Mouse (Mus musculus) midbrain, embryonic 14.5 days (tissue): ENCODE measurements around the gene Maml3. TPM values are rescaled to one million over a fixed set of nuclear protein-coding genes. Genes with fewer than 3 reads are reported as not detected.
A peak's percentile ranks its signal among the peaks of the same experiment; 100 is the strongest.

ENCODE experiments used
- ATAC-seq: fragments of 200-750 bp; cut with Nextera tagmentation; 2 replicates; pipeline ENCODE4 v1.8.0; 2017; ENCODE audit warnings: moderate number of reproducible peaks, moderate library complexity; ENCODE audit not compliant: low FRiP score, low TSS enrichment
- DNase-seq: peaks from one replicate; pipeline ENCODE4 v3.0.0-alpha.2; 2015
- H3K27ac ChIP-seq: fragments of 300-500 bp; sonication (generic); replicated peaks from 2 replicates; pipeline ENCODE4 v1.5.1; 2014; ENCODE audit warnings: mild to moderate bottlenecking, low read depth, low read length, moderate library complexity
- H3K27me3 ChIP-seq: fragments of 300-500 bp; sonication (generic); 2 replicates; pipeline ENCODE4 v1.6.1; 2014; ENCODE audit warnings: low read length, control low read depth, mixed read lengths; ENCODE audit not compliant: control insufficient read depth, insufficient read depth
- H3K36me3 ChIP-seq: fragments of 300-500 bp; sonication (generic); 2 replicates; pipeline ENCODE4 v1.6.1; 2014; ENCODE audit warnings: low read length, control low read depth; ENCODE audit not compliant: control insufficient read depth, insufficient read depth
- H3K4me1 ChIP-seq: fragments of 300-500 bp; sonication (generic); 2 replicates; pipeline ENCODE4 v1.6.1; 2014; ENCODE audit warnings: mild to moderate bottlenecking, antibody characterized with exemption, low read length, control low read depth; ENCODE audit not compliant: control insufficient read depth, insufficient read depth
- H3K4me2 ChIP-seq: fragments of 300-500 bp; sonication (generic); 2 replicates; pipeline ENCODE4 v1.6.1; 2014; ENCODE audit warnings: mild to moderate bottlenecking, low read length, moderate library complexity
- H3K4me3 ChIP-seq: fragments of 300-500 bp; sonication (generic); replicated peaks from 2 replicates; pipeline ENCODE4 v1.5.1; 2014; ENCODE audit warnings: low read depth, low read length
- H3K9ac ChIP-seq: fragments of 300-500 bp; sonication (generic); replicated peaks from 2 replicates; pipeline ENCODE4 v1.6.1; 2014; ENCODE audit warnings: mild to moderate bottlenecking, low read length, moderate library complexity
- H3K9me3 ChIP-seq: fragments of 300-500 bp; sonication (generic); 2 replicates; pipeline ENCODE4 v1.6.1; 2016; ENCODE audit warnings: low read length, control low read depth, mixed read lengths; ENCODE audit not compliant: control insufficient read depth
- whole genome bisulfite sequencing: fragments of 180-500 bp; shearing (Covaris S2); extraction: QIAGEN DNeasy Blood & Tissue Kit; methylation state at CpG from one replicate; pipeline ENCODE4 v1.1.7; 2014; 5-methylcytosine and 5-hydroxymethylcytosine counted together
- polyA plus RNA-seq: library from polyadenylated mRNA; unstranded; fragments of >200 nt; fragmentation: Nextera tagmentation; extraction: Ambion mirVana; gene quantifications from 2 replicates; pipeline ENCODE4 v1.2.1, GENCODE M21; 2014

Gene Maml3
- polyA plus RNA-seq, 1 experiment from 2014 or later = 10.3 TPM

DNA sequence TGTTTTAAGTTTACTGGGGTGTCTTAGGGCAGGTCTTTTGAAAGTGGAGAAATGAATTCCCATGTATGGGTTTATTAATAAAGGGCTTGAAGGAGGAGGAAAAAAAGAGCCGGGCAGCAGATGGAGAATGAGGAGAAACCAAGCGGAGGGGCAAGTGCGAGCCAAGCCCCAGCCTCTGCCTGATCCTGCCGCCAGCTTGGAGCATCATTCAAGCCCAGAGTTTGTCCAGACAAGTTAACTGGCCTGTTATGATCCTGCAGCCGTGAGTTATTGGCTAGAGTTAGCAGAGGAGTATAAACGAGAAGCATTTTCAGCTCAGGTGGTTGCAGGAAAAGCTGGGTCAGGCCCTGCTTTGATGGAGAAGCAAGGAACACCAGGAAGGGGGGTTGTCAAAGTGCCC is 418.6 kb downstream of the Maml3 start:
- ATAC-seq = no peak

DNA sequence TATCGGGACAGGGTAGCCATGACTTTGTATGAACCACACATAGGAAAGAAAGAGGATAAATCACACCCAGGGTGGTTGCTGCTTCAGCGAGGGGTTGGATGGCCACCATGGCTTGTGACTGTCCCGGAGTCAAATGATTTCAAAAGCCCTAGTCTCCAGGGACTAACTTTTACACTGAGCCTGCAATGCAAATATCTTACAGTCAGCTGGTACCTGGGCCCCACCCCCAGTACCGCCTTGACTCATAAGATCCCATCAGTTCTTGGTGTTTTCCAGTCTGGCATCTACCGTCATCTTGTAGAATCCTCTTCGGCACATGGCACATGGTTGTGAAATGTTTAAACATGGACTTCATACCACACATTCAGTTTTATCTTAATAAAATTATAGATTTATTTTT is 419.3 kb downstream of the Maml3 start:
- H3K9ac ChIP-seq = no peak overlapping the region
- peaks cover 26% of the 10 kb centered on the region for H3K36me3 ChIP-seq
- no peaks in the 10 kb centered on the region for H3K27me3 ChIP-seq
- H3K4me2 ChIP-seq = no peak overlapping the region
- ATAC-seq (no peak), DNase-seq (no peak)
- H3K27ac ChIP-seq = no peak overlapping the region
- no peaks in the 10 kb centered on the region for H3K9me3 ChIP-seq
- 96% methylated on average over 6 of the region's 6 CpGs for WGBS
- no peak overlapping the region for H3K4me3 ChIP-seq
- no peaks in the 10 kb centered on the region for H3K4me1 ChIP-seq

More for the DNA sequence above, 418.6 kb downstream of the Maml3 start:
- Histone ChIP-seq H3K9me3 (no peaks in the 10 kb centered on the region), H3K36me3 (peaks cover 34% of the 10 kb centered on the region), H3K27me3 (no peaks in the 10 kb centered on the region), H3K4me1 (no peaks in the 10 kb centered on the region), H3K9ac (no peak overlapping the region), H3K4me3 (no peak overlapping the region), H3K27ac (no peak overlapping the region), H3K4me2 (no peak overlapping the region)
- no peak for DNase-seq
- WGBS = 91% methylated on average over 6 of the region's 6 CpGs

DNA sequence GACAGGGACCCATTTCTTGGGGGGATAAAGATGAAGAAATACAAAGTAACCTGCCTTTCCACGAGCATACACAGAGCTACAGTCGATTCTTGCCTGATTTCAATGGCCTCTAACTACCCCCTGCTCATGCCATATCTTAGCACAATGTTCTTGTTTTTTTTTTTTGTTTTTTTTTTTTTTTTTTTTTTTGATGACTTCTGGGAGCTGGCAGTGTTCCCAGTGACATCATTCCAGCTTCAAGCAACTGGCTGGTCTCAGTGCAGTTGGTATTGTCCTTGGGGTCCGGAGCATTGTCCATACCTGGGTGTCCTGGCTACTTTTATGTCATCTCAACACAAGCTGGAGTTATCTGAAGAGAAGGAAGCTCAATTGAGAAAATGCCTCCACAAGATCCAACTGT is 429.9 kb downstream of the Maml3 start:
- Histone ChIP-seq H3K27me3 (no peaks in the 10 kb centered on the region), H3K9me3 (no peaks in the 10 kb centered on the region), H3K4me3 (no peak overlapping the region), H3K9ac (no peak overlapping the region), H3K27ac (no peak overlapping the region), H3K4me1 (no peaks in the 10 kb centered on the region), H3K4me2 (no peak overlapping the region), H3K36me3 (no peaks in the 10 kb centered on the region)
- WGBS = 87% methylated on average over 3 of the region's 3 CpGs
- no peak for ATAC-seq
- DNase-seq = no peak

DNA sequence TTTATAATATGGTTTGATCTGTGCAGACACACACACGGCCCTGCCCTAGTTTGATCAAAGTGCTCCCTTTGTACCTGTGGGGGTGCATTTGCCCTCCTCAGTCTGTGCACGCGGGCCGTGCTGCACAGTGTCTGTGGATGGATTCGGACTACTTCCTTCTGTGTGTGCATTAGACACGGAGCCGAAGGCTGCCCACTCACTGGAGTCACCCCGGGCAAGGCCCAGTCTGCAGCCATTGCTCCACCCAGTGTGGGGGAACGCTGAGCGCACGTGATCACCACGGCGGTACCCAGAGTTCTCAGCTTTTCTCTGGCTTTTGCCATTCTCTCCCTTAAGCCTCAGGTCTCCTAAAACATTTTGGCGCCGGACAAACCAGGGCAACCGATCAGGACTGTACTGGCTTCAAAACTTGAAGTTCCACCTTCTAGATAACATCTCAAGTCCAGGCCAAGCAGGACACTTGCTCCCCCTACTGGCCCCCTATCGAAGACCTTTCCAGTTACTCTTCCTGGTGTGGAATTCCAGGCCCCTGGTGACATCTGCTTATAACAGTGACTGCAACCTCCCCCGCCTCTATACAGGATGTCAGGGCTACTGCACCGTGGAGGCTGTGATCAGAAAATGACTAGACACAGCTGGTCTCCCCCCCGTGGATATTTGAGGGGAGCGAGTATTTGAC is 431.3 kb downstream of the Maml3 start:
- Histone ChIP-seq H3K4me1 (no peaks in the 10 kb centered on the region), H3K4me2 (no peak overlapping the region), H3K9ac (no peak overlapping the region), H3K27ac (no peak overlapping the region), H3K36me3 (no peaks in the 10 kb centered on the region), H3K4me3 (no peak overlapping the region), H3K9me3 (no peaks in the 10 kb centered on the region), H3K27me3 (no peaks in the 10 kb centered on the region)
- 73% methylated on average over 21 of the region's 21 CpGs for WGBS
- peak; percentile 40 for DNase-seq
- no peak for ATAC-seq

DNA sequence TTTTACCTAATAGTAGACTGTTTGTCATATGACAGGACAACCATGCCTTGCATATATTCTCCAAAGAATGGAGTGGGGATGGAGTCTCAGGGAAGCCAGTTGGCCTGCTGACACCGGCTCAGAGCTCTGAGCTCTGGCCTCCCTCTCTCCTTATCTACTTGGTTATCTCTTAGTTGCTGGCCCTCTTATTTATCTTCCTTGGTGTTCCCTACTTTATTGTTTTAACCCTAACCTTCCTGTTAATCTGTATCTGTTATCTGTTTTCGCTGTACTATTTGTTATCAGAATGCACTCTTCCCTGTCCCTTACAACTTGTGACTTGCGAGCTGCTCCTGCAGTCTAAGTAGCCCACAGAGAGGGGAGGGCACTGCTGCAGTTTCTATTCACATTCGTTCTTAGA is 432.2 kb downstream of the Maml3 start:
- H3K27ac ChIP-seq = no peak overlapping the region
- DNase-seq (no peak), ATAC-seq (no peak)
- no peak overlapping the region for H3K4me2 ChIP-seq
- no peaks in the 10 kb centered on the region for H3K9me3 ChIP-seq
- H3K9ac ChIP-seq = no peak overlapping the region
- H3K36me3 ChIP-seq = no peaks in the 10 kb centered on the region
- H3K4me3 ChIP-seq = no peak overlapping the region
- H3K4me1 ChIP-seq = no peaks in the 10 kb centered on the region
- 64% methylated on average over 4 of the region's 4 CpGs for WGBS
- H3K27me3 ChIP-seq = no peaks in the 10 kb centered on the region

DNA sequence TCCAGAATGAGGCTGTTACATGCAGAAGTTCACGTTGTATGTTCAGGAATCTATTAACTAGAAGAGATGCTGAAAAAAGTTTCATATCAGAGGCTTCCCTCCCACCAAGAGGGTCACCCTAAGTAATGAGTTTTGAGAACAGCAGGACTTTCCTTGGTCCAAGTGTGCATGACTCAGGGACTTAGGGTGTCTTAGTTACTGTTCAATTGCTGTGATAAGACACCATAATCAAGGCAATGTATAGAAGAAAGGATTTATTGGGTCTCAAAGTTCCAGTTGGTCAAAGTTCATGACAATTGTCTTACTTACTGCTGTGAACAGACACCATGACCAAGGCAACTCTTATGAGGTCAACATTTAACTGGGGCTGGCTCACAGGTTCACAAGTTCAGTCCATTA is 433.8 kb downstream of the Maml3 start:
- Histone ChIP-seq H3K36me3 (no peaks in the 10 kb centered on the region), H3K9me3 (no peaks in the 10 kb centered on the region), H3K27me3 (no peaks in the 10 kb centered on the region), H3K4me2 (no peak overlapping the region), H3K4me1 (no peaks in the 10 kb centered on the region), H3K9ac (no peak overlapping the region), H3K4me3 (no peak overlapping the region), H3K27ac (no peak overlapping the region)
- no peak for ATAC-seq
- no peak for DNase-seq
- WGBS = 83% methylated on average over 1 of the region's 1 CpGs

DNA sequence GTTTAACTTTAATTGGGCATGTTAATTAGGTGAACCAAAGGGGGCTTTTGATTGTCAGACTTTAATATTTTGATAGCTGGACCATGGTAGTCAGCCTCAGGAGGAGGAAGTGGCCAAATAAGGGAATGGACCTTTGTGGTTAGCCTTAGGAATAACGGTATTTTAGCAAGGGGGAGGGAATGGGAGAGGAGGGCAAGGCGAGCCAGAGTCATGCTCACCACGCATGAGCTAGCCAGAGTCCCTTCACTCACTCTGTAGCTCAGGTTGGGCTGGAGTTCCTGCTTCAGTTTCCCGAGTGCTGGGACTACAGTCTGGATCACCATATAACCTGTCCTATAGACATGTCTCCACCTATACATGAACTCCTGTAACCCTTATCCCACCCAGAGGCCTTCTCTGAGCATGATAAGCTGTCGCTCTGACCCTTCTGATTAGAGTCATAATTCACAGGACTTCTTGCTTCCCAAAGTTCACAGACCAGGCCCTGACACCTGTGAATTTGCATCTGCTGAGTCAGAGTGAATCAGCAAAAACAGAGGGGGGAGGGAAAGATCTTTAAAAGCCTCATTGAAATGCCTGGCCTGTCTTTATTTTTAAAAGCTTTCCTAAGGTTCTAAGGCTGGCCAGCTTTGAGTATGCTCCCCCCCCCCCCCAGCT is 434.3 kb downstream of the Maml3 start:
- Histone ChIP-seq H3K4me2 (no peak overlapping the region), H3K36me3 (no peaks in the 10 kb centered on the region), H3K4me3 (no peak overlapping the region), H3K9me3 (no peaks in the 10 kb centered on the region), H3K27me3 (no peaks in the 10 kb centered on the region), H3K4me1 (no peaks in the 10 kb centered on the region), H3K27ac (no peak overlapping the region), H3K9ac (no peak overlapping the region)
- DNase-seq (no peak), ATAC-seq (no peak)
- WGBS = 88% methylated on average over 5 of the region's 5 CpGs

DNA sequence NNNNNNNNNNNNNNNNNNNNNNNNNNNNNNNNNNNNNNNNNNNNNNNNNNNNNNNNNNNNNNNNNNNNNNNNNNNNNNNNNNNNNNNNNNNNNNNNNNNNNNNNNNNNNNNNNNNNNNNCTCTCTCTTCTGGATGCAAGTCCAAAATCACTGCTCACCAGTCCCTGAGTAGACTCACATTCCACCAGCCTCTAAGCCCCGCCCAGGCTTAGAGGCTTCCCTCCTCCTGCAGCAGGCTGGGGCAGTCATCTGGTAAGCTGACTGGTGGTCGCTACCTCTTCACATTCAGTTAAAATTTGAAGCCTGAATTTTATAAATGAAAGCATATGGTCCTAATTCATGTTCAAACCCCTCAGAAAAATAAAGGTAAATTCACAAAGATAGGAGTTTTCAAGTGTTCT is 436.3 kb downstream of the Maml3 start:
- no peak for DNase-seq
- no peaks in the 10 kb centered on the region for H3K9me3 ChIP-seq
- no peaks in the 10 kb centered on the region for H3K4me1 ChIP-seq
- no peaks in the 10 kb centered on the region for H3K27me3 ChIP-seq
- 40% methylated on average over 2 of the region's 2 CpGs for WGBS
- H3K4me2 ChIP-seq = no peak overlapping the region
- H3K4me3 ChIP-seq = no peak overlapping the region
- no peak for ATAC-seq
- no peak overlapping the region for H3K27ac ChIP-seq
- no peak overlapping the region for H3K9ac ChIP-seq
- no peaks in the 10 kb centered on the region for H3K36me3 ChIP-seq

DNA sequence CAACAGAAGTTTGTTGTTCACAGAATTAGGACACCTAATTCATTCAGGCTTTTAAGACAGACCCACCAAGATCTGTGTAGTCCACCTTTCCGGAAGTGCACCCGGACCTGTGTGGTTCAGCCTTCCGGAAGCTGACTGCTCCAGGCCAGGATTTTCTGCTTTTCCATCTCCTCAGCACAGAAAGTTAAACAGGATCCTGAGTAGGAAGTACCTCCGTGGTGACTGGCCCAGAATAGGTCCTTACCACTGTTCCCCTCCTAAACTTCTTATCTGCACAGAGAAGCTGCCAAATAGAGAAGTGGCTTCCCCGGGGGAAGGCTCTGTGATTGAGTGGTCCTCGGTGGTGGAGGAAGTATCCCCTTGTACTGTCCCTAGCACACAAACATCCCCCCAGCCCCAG is 442.3 kb downstream of the Maml3 start:
- DNase-seq (no peak), ATAC-seq (no peak)
- Histone ChIP-seq H3K9ac (no peak overlapping the region), H3K36me3 (no peaks in the 10 kb centered on the region), H3K4me3 (no peak overlapping the region), H3K27me3 (no peaks in the 10 kb centered on the region), H3K4me1 (no peaks in the 10 kb centered on the region), H3K27ac (no peak overlapping the region), H3K4me2 (no peak overlapping the region), H3K9me3 (no peaks in the 10 kb centered on the region)
- WGBS = 77% methylated on average over 6 of the region's 6 CpGs
